Mouse (Mus musculus) frontal cortex, postnatal 25 days (tissue): ENCODE results near the gene Pou6f2.

Source experiments
- DNase-seq, 2 experiments: peaks; one replicate each; pipeline ENCODE4 v3.0.0; 2022; ENCODE audit warnings: low spot score in 2 of 2

Gene Pou6f2

GRCm38 (mm10) chr13:18397586-18397985 is at the start of gene Pou6f2:
Gene Pou6f2 (minus strand): TSS chr13:18397686.
- no peak for DNase-seq

DNA sequence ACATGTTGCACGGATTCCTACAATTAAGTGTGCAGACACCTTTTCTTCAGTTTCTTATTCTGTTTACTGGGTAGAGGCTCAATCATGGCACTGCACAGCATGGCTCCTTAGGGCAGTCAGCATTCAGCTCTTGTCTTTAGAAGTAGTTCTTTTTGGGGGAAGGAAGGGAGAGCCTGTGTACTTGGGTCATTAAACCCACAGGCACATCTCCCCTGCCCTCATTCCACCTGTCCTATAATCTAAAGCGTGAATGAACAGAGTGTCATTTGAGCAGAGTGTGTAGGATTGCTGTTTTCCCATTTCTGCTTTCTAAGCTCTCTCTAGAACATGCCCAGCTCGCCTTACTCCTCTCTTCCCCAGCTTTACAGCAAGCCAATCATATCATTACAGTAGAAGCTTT is 42.4 kb upstream of the Pou6f2 start:
- no peak for DNase-seq

DNA sequence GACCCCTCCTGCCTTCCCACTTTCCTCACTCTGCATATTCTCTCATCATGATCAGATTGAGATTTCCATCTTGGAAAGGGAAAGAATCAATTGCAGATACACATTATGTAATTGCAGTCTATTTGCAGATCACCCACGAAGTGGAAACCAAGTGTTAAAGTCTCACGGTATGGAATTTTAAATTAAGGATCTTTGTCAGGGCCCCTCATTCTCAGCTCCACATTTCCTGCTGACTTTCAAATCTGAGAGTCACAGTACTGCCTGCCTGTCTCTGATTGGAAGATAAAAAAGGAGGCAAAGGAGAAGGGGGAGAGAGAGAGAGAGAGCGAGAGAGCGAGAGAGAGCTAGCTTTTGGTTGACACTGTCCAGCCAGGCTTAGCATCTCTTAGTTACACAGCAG is 9.8 kb downstream of the Pou6f2 start:
- no peak for DNase-seq

- DNase-seq, result no peak
Measured at GRCm38 (mm10) chr13:18363373-18363772, 34.1 kb downstream of the Pou6f2 start.

DNA sequence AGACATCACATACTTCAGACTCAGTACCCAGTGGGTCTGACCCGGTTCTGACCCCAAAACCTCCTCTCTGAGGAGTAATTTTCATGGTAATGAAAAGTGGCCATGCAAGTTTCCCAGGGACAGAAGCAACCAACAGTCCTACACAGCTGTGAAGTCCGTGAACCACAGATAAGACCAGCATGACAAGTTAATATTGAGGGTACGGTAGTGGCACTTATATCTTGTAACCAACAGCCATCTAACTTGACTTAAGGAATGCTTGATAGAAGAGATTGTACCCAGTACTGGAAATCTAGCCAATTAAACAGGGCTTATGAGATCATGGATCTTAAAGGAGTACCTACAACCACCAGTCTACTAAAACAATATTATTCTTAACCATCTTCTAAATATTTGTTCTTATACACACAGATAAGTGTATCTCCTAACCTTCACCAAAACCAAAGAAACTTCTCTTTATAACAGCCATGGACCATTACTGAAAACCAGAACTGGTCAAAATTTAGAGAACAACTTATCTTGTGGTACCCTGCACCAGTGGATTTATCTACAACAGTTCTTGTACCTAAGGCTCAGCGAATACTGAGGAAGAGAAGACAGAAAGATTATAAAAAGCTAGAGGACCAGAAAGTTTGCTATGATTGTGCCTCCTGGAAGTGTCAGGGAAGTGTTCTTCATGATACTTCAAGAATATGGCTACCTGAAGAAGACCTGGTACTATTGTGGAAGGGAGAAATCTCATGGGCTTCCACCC is 52.7 kb downstream of the Pou6f2 start:
- no peak for DNase-seq

GRCm38 (mm10) chr13:18338910-18339501 is 58.5 kb downstream of the Pou6f2 start:
- no peak for DNase-seq

GRCm38 (mm10) chr13:18338022-18338421 is 59.5 kb downstream of the Pou6f2 start:
- DNase-seq, result peak in 1 of 2 experiments; percentile 9

DNA sequence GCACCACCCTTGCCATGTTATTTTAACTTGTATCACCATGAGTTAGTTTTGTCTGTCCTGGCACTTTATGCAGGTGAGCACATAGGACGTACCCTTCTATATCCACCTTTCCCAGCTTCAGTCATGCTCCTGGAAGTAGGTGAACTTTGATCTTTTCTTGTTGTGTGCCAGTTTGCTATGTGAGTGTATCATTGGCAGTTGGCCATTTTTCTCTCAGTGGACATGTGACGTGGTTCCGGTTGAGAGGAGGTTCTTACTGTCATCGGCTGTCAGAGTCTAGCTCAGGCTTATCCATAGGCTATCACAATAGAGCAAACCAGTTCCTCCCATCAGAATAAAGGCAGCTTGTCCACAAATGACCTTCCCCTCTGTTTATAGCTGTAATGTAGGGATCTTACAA is 63.5 kb downstream of the Pou6f2 start:
- no peak for DNase-seq

DNA sequence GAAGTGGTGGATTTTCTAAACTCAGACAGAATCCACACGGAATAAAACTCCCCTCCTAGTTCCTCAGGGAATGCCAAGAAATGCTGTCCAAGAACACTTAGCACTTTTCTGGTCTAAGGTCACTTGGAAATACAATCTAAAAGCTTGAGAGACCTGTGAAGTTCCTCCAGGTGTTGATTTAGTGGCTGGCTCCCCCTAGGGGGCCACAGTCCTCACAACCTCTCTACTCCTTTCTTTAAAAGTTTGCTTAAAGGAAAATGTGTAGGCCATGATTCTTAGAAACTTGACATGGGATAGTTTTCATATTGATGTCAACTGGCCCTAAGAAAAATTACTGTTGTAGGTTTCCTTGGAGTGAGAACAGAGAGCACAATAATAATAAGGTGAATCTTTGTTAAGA is 64.9 kb downstream of the Pou6f2 start:
- DNase-seq, result no peak

DNA sequence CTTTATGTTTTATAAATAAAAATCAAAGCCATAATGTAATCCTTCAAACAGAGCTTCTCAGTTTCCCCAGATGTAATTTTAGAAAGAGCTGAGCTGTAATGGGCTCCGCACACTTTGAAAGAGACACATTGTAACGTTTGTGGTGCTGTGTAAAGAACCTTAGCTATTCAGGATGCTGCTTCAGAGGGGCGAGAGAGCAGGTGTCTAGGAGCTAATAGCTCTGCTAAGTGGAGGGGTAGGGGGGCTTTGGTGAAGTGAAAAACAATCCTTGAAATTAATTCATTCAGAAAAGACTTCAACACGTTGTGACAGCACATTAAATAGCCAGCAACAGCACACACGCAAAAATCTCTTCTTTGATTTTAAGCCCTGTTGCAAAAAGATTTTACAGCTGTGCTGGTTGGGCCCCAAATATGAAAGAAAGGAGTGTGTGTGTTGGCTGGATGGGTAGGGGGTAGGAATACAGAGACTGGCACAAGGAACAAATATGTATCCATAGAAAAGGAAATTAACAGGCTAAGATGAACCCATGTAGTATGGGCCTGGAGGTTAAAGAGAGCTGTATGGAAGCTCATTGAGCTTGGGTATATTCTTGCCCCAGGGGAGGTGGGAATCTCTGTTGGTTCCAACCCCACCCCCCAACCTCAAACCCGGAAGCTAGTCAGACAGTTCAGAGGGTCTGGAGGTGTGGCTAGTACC is 73.4 kb downstream of the Pou6f2 start:
- DNase-seq, result no peak

DNA sequence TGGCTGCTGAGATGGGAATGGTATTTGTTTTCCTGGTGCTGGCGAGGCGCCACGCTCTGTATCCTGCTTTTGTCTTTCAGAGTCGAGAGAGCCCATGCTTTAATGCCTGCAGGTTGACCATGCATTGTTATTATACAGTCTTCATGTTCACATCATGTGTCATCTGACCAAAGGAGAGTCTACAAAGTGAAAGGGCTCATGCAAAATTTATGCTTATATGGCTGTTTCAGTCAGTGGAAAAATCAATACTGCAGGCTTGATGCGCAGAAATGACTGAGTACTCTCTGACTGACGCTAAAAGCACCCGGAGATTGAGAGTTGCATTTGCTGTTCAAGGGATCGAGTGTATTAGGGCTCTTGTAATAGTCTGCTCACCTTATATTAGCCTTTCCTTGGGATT is 74.1 kb downstream of the Pou6f2 start:
- no peak for DNase-seq

DNA sequence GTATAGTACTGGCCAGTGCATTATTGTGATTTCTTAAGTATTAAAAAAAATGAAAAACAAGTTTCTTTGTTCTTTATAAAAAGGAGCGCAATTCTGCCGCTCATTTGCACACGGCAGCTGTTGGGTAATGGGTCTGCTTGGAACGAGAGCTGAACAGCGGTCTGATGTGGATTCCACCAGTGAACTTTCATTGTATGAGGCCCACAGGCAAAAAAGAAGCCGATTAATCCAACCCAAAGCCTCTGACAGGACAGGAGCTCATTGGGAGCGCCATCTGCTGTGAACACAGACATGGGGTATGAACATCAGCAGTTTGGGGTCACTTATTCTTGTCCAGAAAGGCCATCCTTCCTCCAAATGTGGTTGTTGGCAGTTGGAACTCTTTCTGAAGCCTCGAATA is 84.9 kb downstream of the Pou6f2 start:
- DNase-seq, result no peak

- DNase-seq, result no peak
Measured at GRCm38 (mm10) chr13:18309024-18309423, 88.5 kb downstream of the Pou6f2 start.

GRCm38 (mm10) chr13:18306506-18307145 is 90.9 kb downstream of the Pou6f2 start:
- no peak for DNase-seq

GRCm38 (mm10) chr13:18299966-18300365 is 97.5 kb downstream of the Pou6f2 start:
- no peak for DNase-seq

GRCm38 (mm10) chr13:18293438-18293837 is 104.0 kb downstream of the Pou6f2 start:
- no peak for DNase-seq

- DNase-seq, result no peak
Measured at GRCm38 (mm10) chr13:18290253-18290914, 107.1 kb downstream of the Pou6f2 start.

GRCm38 (mm10) chr13:18287536-18287935 is 110.0 kb downstream of the Pou6f2 start:
- DNase-seq, result no peak

- DNase-seq, result no peak
Measured at GRCm38 (mm10) chr13:18282361-18282982, 115.0 kb downstream of the Pou6f2 start.

DNA sequence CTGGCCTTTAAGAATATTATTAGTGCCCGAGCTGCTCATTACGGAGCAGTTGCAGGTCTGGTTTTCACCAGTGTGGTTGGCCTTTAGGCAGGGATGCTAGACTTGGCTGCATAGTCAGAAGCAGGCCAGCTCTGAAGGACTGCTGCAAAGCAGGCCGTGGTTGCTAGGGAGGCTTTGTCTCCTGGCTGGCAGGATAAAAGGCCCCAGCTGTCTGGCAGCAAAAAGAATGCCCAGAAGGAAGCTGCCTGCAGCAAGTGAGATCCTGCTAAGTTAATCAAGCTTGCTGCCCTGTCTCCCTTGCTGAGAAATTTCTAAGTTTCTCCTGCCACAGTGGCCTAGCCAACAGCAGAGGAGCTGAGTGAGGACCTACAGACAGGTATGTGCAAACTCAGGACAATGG is 116.4 kb downstream of the Pou6f2 start:
- DNase-seq, result peak; percentile 6

DNA sequence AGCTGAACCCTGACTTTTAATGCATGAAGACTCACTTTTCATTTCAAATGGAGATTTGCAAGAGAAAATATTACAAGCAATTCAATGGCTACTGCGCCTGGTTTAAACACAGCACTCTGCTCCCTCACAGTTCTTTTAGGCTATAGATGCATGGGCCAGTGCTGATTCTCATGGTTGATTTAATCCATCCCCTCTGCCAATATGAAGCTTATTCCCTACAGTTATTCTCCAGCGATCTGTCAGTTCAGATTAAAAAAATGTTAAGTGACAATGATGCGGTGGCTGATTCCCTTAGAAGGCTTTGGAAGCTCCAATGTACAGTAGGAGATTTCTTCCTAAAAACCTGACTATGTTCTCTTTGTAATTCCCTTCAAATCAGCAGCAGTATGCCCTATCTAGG is 144.4 kb downstream of the Pou6f2 start:
- no peak for DNase-seq
